Mouse (Mus musculus) C3H10T1/2 (cell line): ENCODE results near the gene Lsp1. TPM values are rescaled to one million over a fixed set of nuclear protein-coding genes. Genes with fewer than 3 reads are reported as not detected.

Experiments
- polyA plus RNA-seq, 2 experiments: library from polyadenylated mRNA; unstranded; fragments of >200 nt; fragmentation: generic; extraction: Trizol; gene quantifications; one replicate each; pipeline ENCODE4 v1.2.1; 2012; ENCODE audit warnings: missing spikeins in 2 of 2

The Lsp1 gene
- 10 to 100 TPM; 10.9 to 46.7 TPM for polyA plus RNA-seq

GRCm38 (mm10) chr7:142460636-142461077, at the start of gene Lsp1:
Gene Lsp1 (plus strand): TSS chr7:142460809.

GRCm38 (mm10) chr7:142434137-142434865, 26.3 kb upstream of the Lsp1 start, which contains the start of gene Syt8:
Gene Syt8 (plus strand): TSS chr7:142434850.

DNA sequence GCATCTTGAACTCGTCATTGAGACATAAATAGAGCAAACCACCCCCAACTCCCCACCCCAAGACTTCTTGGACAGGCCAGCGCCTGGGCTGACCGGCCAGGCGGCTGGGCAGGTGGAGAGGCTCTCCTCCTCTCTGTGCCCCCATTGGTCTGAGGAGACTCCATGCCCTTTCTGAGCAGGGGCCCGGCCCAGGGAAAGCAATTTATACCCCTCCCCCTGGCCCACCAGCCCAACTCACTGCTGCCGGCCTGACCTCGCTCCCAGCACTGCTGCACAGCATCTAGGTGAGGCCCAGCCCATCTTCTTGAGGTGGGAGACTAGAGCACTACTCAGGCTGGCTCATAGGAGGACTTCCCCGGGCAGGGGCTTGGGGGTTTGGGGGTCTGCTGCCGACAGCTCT, 19.0 kb upstream of the Lsp1 start, which contains the start of gene Tnni2:
Gene Tnni2 (plus strand): TSS at position 224 of the 400 bp plus-strand sequence.

DNA sequence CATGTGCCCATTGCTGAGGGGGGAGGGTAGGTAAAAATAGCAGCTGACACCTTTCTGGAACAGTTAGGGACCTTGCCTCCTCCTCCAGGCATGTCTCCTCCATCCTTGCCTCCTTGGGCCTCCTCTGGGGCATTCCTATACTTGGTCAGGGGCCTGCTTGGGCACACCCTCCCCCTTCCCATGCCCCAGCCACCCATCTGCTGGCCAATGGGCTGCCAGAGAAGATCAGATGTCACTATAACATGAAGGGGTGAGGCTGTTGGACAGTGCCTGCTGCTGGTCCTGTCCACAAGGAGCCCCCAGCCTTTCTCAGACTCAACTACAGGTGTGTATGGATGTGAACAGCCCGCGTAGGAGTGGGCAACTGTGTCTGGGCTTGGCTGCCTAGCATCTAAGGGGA, 38.0 kb downstream of the Lsp1 start, which contains the start of gene Tnnt3:
Gene Tnnt3 (plus strand): TSS at position 262 of the 400 bp plus-strand sequence.

GRCm38 (mm10) chr7:142532671-142533058, 72.1 kb downstream of the Lsp1 start, which contains the start of gene Mrpl23:
Gene Mrpl23 (plus strand): TSS chr7:142532686.

Other genes starting within 250 kb of the Lsp1 start
- gene Gm7579, start 248.9 kb upstream of the Lsp1 start, polyA plus RNA-seq = not detected
- not detected for gene Krtap5-5, start 230.8 kb upstream of the Lsp1 start, polyA plus RNA-seq
- gene Gm40460, start 219.7 kb upstream of the Lsp1 start, polyA plus RNA-seq = not detected
- gene Gm2431, start 202.5 kb upstream of the Lsp1 start, polyA plus RNA-seq = not detected
- gene Gm4559, start 186.4 kb upstream of the Lsp1 start, polyA plus RNA-seq = not detected
- gene Krtap5-1, start 163.7 kb upstream of the Lsp1 start, polyA plus RNA-seq = not detected
- gene Krtap5-4, start 157.3 kb upstream of the Lsp1 start, polyA plus RNA-seq = not detected
- gene Ifitm10, start 87.1 kb upstream of the Lsp1 start, polyA plus RNA-seq = 1 to 10 TPM; 2.0 to 4.2 TPM
- gene Gm49369, start 78.1 kb upstream of the Lsp1 start, polyA plus RNA-seq = under 1 TPM; 0.12 to 0.13 TPM
- 100 to 1,000 TPM; 348 to 485 TPM for gene Ctsd, start 72.8 kb upstream of the Lsp1 start, polyA plus RNA-seq
- gene Syt8, start 26.0 kb upstream of the Lsp1 start, polyA plus RNA-seq = 1 to 10 TPM; 1.6 TPM
- gene Tnni2, start 19.0 kb upstream of the Lsp1 start, polyA plus RNA-seq = 1 to 10 TPM in 1 of 2 experiments, under 1 TPM in 1; 0.35 to 2.5 TPM
- gene Tnnt3, start 38.0 kb downstream of the Lsp1 start, polyA plus RNA-seq = 1 to 10 TPM in 1 of 2 experiments, under 1 TPM in 1; 0.05 to 2.6 TPM
- 100 to 1,000 TPM; 104 to 105 TPM for gene Mrpl23, start 71.9 kb downstream of the Lsp1 start, polyA plus RNA-seq
- under 1 TPM; 0.02 to 0.98 TPM for gene Igf2, start 206.0 kb downstream of the Lsp1 start, polyA plus RNA-seq
- gene Gm49394, start 209.1 kb downstream of the Lsp1 start, polyA plus RNA-seq = under 1 TPM in 1 of 2 experiments, not detected in 1; 0.01 TPM